Mouse (Mus musculus) embryonic facial prominence, embryonic 14.5 days (tissue): ENCODE data around the gene Mmgt2. TPM values are rescaled to one million over a fixed set of nuclear protein-coding genes. Genes with fewer than 3 reads are reported as not detected.

Source experiments
- ATAC-seq: fragments of 200-750 bp; cut with Nextera tagmentation; 2 replicates; pipeline ENCODE4 v1.8.0; 2017; ENCODE audit warnings: low read depth, moderate number of reproducible peaks, moderate TSS enrichment
- DNase-seq: peaks from one replicate; pipeline ENCODE4 v3.0.0-alpha.2; 2015; ENCODE audit warnings: low spot score
- H3K27ac ChIP-seq: fragments of 300-500 bp; sonication (generic); replicated peaks from 2 replicates; pipeline ENCODE4 v1.5.1; 2014; ENCODE audit warnings: low read depth, mild to moderate bottlenecking, low read length, moderate library complexity
- H3K27me3 ChIP-seq: fragments of 300-500 bp; sonication (generic); replicated peaks from 2 replicates; pipeline ENCODE4 v1.6.1; 2014; ENCODE audit warnings: low read length; ENCODE audit not compliant: control insufficient read depth, insufficient read depth
- H3K36me3 ChIP-seq: fragments of 300-500 bp; sonication (generic); 2 replicates; pipeline ENCODE4 v1.6.1; 2014; ENCODE audit warnings: low read length, mixed read lengths; ENCODE audit not compliant: control insufficient read depth, insufficient read depth
- H3K4me1 ChIP-seq: fragments of 300-500 bp; sonication (generic); 2 replicates; pipeline ENCODE4 v1.6.1; 2014; ENCODE audit warnings: antibody characterized with exemption, low read length; ENCODE audit not compliant: control insufficient read depth, insufficient read depth
- H3K4me2 ChIP-seq: fragments of 300-500 bp; sonication (generic); 2 replicates; pipeline ENCODE4 v1.6.1; 2014; ENCODE audit warnings: low read depth, mild to moderate bottlenecking, low read length, moderate library complexity, mixed read lengths
- H3K4me3 ChIP-seq: fragments of 300-500 bp; sonication (generic); 2 replicates; pipeline ENCODE4 v1.5.1; 2014; ENCODE audit warnings: low read depth, mild to moderate bottlenecking, low read length
- H3K9ac ChIP-seq: fragments of 300-500 bp; sonication (generic); 2 replicates; pipeline ENCODE4 v1.6.1; 2014; ENCODE audit warnings: low read depth, mild to moderate bottlenecking, low read length, moderate library complexity, mixed read lengths
- H3K9me3 ChIP-seq: fragments of 300-500 bp; sonication (generic); 2 replicates; pipeline ENCODE4 v1.6.1; 2016; ENCODE audit warnings: low read length; ENCODE audit not compliant: control insufficient read depth
- WGBS: fragments of 180-500 bp; shearing (Covaris S2); extraction: QIAGEN DNeasy Blood & Tissue Kit; methylation state at CpG from one replicate; pipeline ENCODE4 v1.1.7; 2014; 5-methylcytosine and 5-hydroxymethylcytosine counted together
- polyA plus RNA-seq: library from polyadenylated mRNA; unstranded; fragments of >200 nt; fragmentation: Nextera tagmentation; extraction: Ambion mirVana; gene quantifications from 2 replicates; pipeline ENCODE4 v1.2.1, GENCODE M21; 2014

Gene Mmgt2
- polyA plus RNA-seq, 1 experiment from 2014 or later, result 48.4 TPM

DNA sequence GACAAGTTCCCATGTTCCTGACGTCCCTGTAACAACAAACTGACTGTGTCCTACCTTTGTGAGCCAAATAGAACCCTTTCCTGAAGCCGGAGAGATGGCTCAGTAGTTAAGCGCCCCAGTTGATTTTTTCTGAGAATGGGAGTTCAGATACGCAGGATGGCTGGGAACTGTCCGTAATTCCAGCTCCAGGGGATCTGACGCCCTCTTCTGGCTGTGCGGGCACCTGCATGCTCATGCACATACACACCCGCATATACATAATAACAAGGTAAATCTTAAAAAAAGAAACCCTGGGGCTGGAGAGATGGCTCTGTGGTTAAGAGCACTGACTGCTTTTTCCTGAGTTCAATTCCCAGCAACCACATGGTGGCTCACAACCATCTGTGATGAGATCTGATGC is 46.7 kb downstream of the Mmgt2 start:
- ATAC-seq, result no peak
- Histone ChIP-seq H3K9me3 (no peaks in the 10 kb centered on the region), H3K36me3 (no peaks in the 10 kb centered on the region), H3K4me3 (no peak overlapping the region), H3K4me2 (no peak overlapping the region), H3K27me3 (no peaks in the 10 kb centered on the region), H3K9ac (no peak overlapping the region), H3K27ac (no peak overlapping the region), H3K4me1 (no peaks in the 10 kb centered on the region)
- DNase-seq, result no peak
- 88% methylated on average over 8 of the region's 8 CpGs for WGBS

DNA sequence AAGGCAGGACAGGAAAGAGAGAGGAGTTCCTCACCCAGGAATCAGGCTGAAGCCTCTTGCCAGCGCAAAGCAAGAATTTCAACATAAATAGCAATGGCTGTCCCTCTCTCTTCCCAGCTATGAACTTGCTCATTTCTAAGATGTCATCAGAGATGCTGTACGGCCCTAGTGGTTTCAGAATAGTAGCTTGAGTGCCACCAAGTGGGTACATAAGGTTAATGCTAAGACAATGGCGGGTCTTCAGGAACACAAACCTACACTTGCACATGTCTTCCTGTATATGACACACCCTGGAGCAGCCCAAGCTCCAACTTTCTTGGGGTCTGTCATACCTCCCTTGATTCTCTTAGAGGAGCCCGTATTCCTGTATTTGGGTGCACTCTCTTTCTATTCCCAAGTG is 51.3 kb downstream of the Mmgt2 start:
- Histone ChIP-seq H3K4me2 (no peak overlapping the region), H3K9me3 (no peaks in the 10 kb centered on the region), H3K4me1 (no peaks in the 10 kb centered on the region), H3K27me3 (no peaks in the 10 kb centered on the region), H3K27ac (no peak overlapping the region), H3K9ac (no peak overlapping the region), H3K36me3 (no peaks in the 10 kb centered on the region), H3K4me3 (no peak overlapping the region)
- 67% methylated on average over 4 of the region's 4 CpGs for WGBS
- ATAC-seq (no peak), DNase-seq (peak; percentile 4)

- Histone ChIP-seq H3K4me3 (no peak overlapping the region), H3K9ac (no peak overlapping the region), H3K4me2 (no peak overlapping the region), H3K36me3 (no peaks in the 10 kb centered on the region), H3K9me3 (no peaks in the 10 kb centered on the region), H3K27ac (no peak overlapping the region), H3K4me1 (no peaks in the 10 kb centered on the region), H3K27me3 (no peaks in the 10 kb centered on the region)
- DNase-seq (no peak), ATAC-seq (no peak)
- 70% methylated on average over 1 of the region's 1 CpGs for WGBS
These were observed 52.8 kb downstream of the Mmgt2 start for GRCm38 (mm10) chr11:62701218-62701617.

DNA sequence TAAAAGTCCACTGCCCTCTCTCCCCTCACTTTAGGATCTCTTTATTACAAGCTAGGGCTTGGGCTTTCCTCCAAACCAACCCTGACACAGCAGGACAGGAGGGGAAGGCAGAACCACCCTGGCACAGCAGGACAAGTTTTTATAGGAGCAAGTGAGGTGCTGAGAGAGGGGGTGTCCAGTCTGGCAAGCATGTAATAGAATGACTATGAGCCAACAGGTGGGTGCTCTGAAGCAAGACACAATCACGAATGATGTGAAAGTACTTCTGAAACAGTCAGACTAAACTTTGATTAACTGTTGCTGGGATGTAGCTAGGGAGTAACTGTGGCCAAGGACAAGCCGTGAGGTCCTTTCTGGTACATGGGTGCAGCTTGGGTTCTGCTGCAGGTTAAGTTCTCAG is 57.7 kb downstream of the Mmgt2 start:
- no peaks in the 10 kb centered on the region for H3K9me3 ChIP-seq
- no peak overlapping the region for H3K4me3 ChIP-seq
- no peak overlapping the region for H3K4me2 ChIP-seq
- no peaks in the 10 kb centered on the region for H3K4me1 ChIP-seq
- 90% methylated on average over 2 of the region's 2 CpGs for WGBS
- no peak for ATAC-seq
- no peak overlapping the region for H3K9ac ChIP-seq
- no peak for DNase-seq
- no peak overlapping the region for H3K27ac ChIP-seq
- H3K36me3 ChIP-seq, result peaks cover 11% of the 10 kb centered on the region
- H3K27me3 ChIP-seq, result no peaks in the 10 kb centered on the region

- ATAC-seq, result no peak
- 77% methylated on average over 7 of the region's 7 CpGs for WGBS
These were observed 59.8 kb downstream of the Mmgt2 start for GRCm38 (mm10) chr11:62708252-62708651.

GRCm38 (mm10) chr11:62710657-62711056 is 62.2 kb downstream of the Mmgt2 start:
- no peak for ATAC-seq
- H3K4me2 ChIP-seq, result no peak overlapping the region
- no peaks in the 10 kb centered on the region for H3K4me1 ChIP-seq
- no peak overlapping the region for H3K9ac ChIP-seq
- no peaks in the 10 kb centered on the region for H3K27me3 ChIP-seq
- DNase-seq, result no peak
- peaks cover 49% of the 10 kb centered on the region for H3K36me3 ChIP-seq
- WGBS, result 88% methylated on average over 5 of the region's 5 CpGs
- no peak overlapping the region for H3K4me3 ChIP-seq
- H3K27ac ChIP-seq, result no peak overlapping the region
- no peaks in the 10 kb centered on the region for H3K9me3 ChIP-seq

More at GRCm38 (mm10) chr11:62708252-62708651, 59.8 kb downstream of the Mmgt2 start:
- H3K4me3 ChIP-seq, result no peak overlapping the region
- no peak for DNase-seq
- no peak overlapping the region for H3K4me2 ChIP-seq
- no peaks in the 10 kb centered on the region for H3K9me3 ChIP-seq
- H3K36me3 ChIP-seq, result peaks cover 28% of the 10 kb centered on the region
- H3K9ac ChIP-seq, result no peak overlapping the region
- H3K27me3 ChIP-seq, result no peaks in the 10 kb centered on the region
- no peaks in the 10 kb centered on the region for H3K4me1 ChIP-seq
- no peak overlapping the region for H3K27ac ChIP-seq

Other genes with a start within 250 kb of the Mmgt2 start
- gene Pigl, start 190.2 kb upstream of the Mmgt2 start, polyA plus RNA-seq, result 6.6 and 8.5 TPM in 2 replicates
- gene Ncor1, start 190.1 kb upstream of the Mmgt2 start, polyA plus RNA-seq, result 144 and 154 TPM in 2 replicates
- gene Cenpv, start 109.4 kb upstream of the Mmgt2 start, polyA plus RNA-seq, result 26.0 and 27.5 TPM in 2 replicates
- gene Ubb, start 97.5 kb upstream of the Mmgt2 start, polyA plus RNA-seq, result 3,072 and 3,339 TPM in 2 replicates
- 5.3 and 6.4 TPM in 2 replicates for gene Trpv2, start 74.2 kb upstream of the Mmgt2 start, polyA plus RNA-seq
- gene Lrrc75a, start 141 bp upstream of the Mmgt2 start, polyA plus RNA-seq, result 16.6 and 17.2 TPM in 2 replicates
- gene Zfp287, start 83.2 kb downstream of the Mmgt2 start, polyA plus RNA-seq, result 7.7 and 7.8 TPM in 2 replicates
- not detected in 2 replicates for gene Gm10428, start 104.4 kb downstream of the Mmgt2 start, polyA plus RNA-seq
- gene Zfp286, start 140.8 kb downstream of the Mmgt2 start, polyA plus RNA-seq, result 17.8 and 26.7 TPM in 2 replicates
- 14.3 and 16.5 TPM in 2 replicates for gene Trim16, start 171.6 kb downstream of the Mmgt2 start, polyA plus RNA-seq
- gene Fbxw10, start 198.4 kb downstream of the Mmgt2 start, polyA plus RNA-seq, result 0.60 and 0.62 TPM in 2 replicates
- 74.2 and 82.0 TPM in 2 replicates for gene Tvp23b, start 230.8 kb downstream of the Mmgt2 start, polyA plus RNA-seq